8 mouse cellular contexts compared by ENCODE assay signal in the genomic region with DNA sequence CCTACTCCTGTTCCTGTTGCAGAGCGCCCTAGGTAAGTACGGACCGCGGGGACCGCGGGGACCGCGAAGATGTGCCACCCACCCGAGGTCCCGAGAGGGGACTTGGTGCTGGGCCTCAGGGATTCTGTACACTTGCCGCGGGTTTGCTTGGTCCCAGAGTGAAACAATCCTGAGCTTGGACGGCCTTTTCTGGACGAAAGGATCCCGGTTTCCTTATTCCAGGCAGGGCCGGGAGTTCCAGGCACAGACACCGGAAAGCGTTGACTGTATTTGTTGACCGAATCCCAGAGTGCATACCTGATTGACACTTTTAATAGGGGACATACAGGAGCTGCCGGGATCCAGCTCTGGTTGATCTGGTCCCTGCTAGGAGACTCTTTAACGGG. TPM values are rescaled to one million over a fixed set of nuclear protein-coding genes. Genes with fewer than 3 reads are reported as not detected.
DNase-seq lines count a peak whose midpoint lies in the region; ATAC-seq and TF ChIP-seq lines count a peak whose summit lies in the region.

No protein-coding gene starts in this region.

- TF ChIP-seq CTCF in lung, embryonic 14.5 days (IDR thresholded peaks at IDR 0.05; ENCODE audit: low read depth) = no peak

- peaks cover 33% of the 10 kb centered on the region for H3K27me3 ChIP-seq in lung, embryonic 14.5 days (ENCODE audit: insufficient read depth, low read length)
- H3K27me3 ChIP-seq in embryonic facial prominence, embryonic 13.5 days = peaks cover 60% of the 10 kb centered on the region
- H3K27me3 ChIP-seq in intestine, embryonic 16.5 days (replicated peaks; ENCODE audit: control insufficient read depth, insufficient read depth, low read length) = peaks cover 3% of the 10 kb centered on the region; the same call in 1 of the 2 replicates
- peaks cover 59% of the 10 kb centered on the region for H3K27me3 ChIP-seq in neural tube, embryonic 13.5 days

- peak; percentile 34 for DNase-seq in lung, embryonic 14.5 days
- DNase-seq in lung, postnatal 4 days = no peak
- no peak for DNase-seq in right cerebral cortex, postnatal 25 days

- peak overlapping the region; percentile 94 for H3K4me2 ChIP-seq in lung, embryonic 14.5 days
- H3K4me2 ChIP-seq in embryonic facial prominence, embryonic 13.5 days = peak overlapping the region; percentile 99
- peak overlapping the region; percentile 67 for H3K4me2 ChIP-seq in intestine, embryonic 16.5 days (ENCODE audit: low read depth, low read length)
- peak overlapping the region; percentile 95 for H3K4me2 ChIP-seq in neural tube, embryonic 13.5 days

- H3K36me3 ChIP-seq in lung, embryonic 14.5 days (ENCODE audit: insufficient read depth) = no peaks in the 10 kb centered on the region
- H3K36me3 ChIP-seq in embryonic facial prominence, embryonic 13.5 days = no peaks in the 10 kb centered on the region
- no peaks in the 10 kb centered on the region for H3K36me3 ChIP-seq in intestine, embryonic 16.5 days (ENCODE audit: control insufficient read depth, insufficient read depth, low read length)
- H3K36me3 ChIP-seq in neural tube, embryonic 13.5 days = no peaks in the 10 kb centered on the region

- H3K9me3 ChIP-seq in lung, embryonic 14.5 days (ENCODE audit: low read depth, low read length) = no peaks in the 10 kb centered on the region
- H3K9me3 ChIP-seq in embryonic facial prominence, embryonic 13.5 days = no peaks in the 10 kb centered on the region
- H3K9me3 ChIP-seq in intestine, embryonic 16.5 days (ENCODE audit: control insufficient read depth, low read length) = no peaks in the 10 kb centered on the region
- H3K9me3 ChIP-seq in neural tube, embryonic 13.5 days = no peaks in the 10 kb centered on the region

- H3K4me1 ChIP-seq in lung, embryonic 14.5 days (ENCODE audit: insufficient read depth) = no peaks in the 10 kb centered on the region
- peaks cover 3% of the 10 kb centered on the region; the same call in 1 of the 2 replicates for H3K4me1 ChIP-seq in embryonic facial prominence, embryonic 13.5 days
- peaks cover 3% of the 10 kb centered on the region; the same call in 1 of the 2 replicates for H3K4me1 ChIP-seq in intestine, embryonic 16.5 days (ENCODE audit: control insufficient read depth, insufficient read depth, low read length)
- peaks cover 13% of the 10 kb centered on the region for H3K4me1 ChIP-seq in neural tube, embryonic 13.5 days (replicated peaks)

- peak overlapping the region; percentile 63 for H3K4me3 ChIP-seq in lung, embryonic 14.5 days (ENCODE audit: low read depth, low read length)
- peak overlapping the region; percentile 62 for H3K4me3 ChIP-seq in embryonic facial prominence, embryonic 13.5 days
- H3K4me3 ChIP-seq in intestine, embryonic 16.5 days (ENCODE audit: low read length) = peak overlapping the region; percentile 55
- peak overlapping the region; percentile 48 for H3K4me3 ChIP-seq in neural tube, embryonic 13.5 days

- H3K27ac ChIP-seq in lung, embryonic 14.5 days (ENCODE audit: low read depth) = no peak overlapping the region
- peak overlapping the region; percentile 23; the same call in 1 of the 2 replicates for H3K27ac ChIP-seq in embryonic facial prominence, embryonic 13.5 days
- peak overlapping the region; percentile 85 for H3K27ac ChIP-seq in intestine, embryonic 16.5 days (ENCODE audit: low read length)
- no peak overlapping the region for H3K27ac ChIP-seq in neural tube, embryonic 13.5 days (replicated peaks)

- peak overlapping the region; percentile 64 for H3K9ac ChIP-seq in lung, embryonic 14.5 days
- peak overlapping the region; percentile 78 for H3K9ac ChIP-seq in embryonic facial prominence, embryonic 13.5 days
- H3K9ac ChIP-seq in intestine, embryonic 16.5 days (ENCODE audit: low read depth, low read length) = peak overlapping the region; percentile 79
- H3K9ac ChIP-seq in neural tube, embryonic 13.5 days = peak overlapping the region; percentile 70

- 0 out of 2 replicates have a peak, but pooled peaks have one; percentile 4 for ATAC-seq in lung, embryonic 14.5 days (ENCODE audit: insufficient read depth)
- ATAC-seq in embryonic facial prominence, embryonic 13.5 days (ENCODE audit: insufficient number of reproducible peaks, insufficient read depth, low FRiP score, low TSS enrichment, low read depth) = no peak
- ATAC-seq in intestine, embryonic 16.5 days = peak; percentile 43
- no peak for ATAC-seq in neural tube, embryonic 13.5 days (ENCODE audit: low read depth)
- ATAC-seq in granulocyte monocyte progenitor cell, adult 5-6 weeks (replicated peaks; ENCODE audit: poor library complexity, severe bottlenecking) = no peak
- ATAC-seq in megakaryocyte-erythroid progenitor cell, adult 5-6 weeks (replicated peaks; ENCODE audit: low FRiP score, low TSS enrichment, poor library complexity, severe bottlenecking) = no peak

- WGBS in lung, embryonic 14.5 days = under 1% methylated on average over 21 of the region's 21 CpGs
- WGBS in embryonic facial prominence, embryonic 13.5 days = under 1% methylated on average over 21 of the region's 21 CpGs
- 1% methylated on average over 21 of the region's 21 CpGs for WGBS in intestine, embryonic 16.5 days
- 0% methylated on average over 21 of the region's 21 CpGs for WGBS in neural tube, embryonic 13.5 days

RNA-seq across cellular contexts. Expression of a gene that starts 0.5 kb away (rescaled TPM):
- 1.6 and 1.7 TPM in 2 replicates for polyA plus RNA-seq in lung, embryonic 14.5 days (2014; fragmentation: Nextera tagmentation; extraction: Ambion mirVana)
- 1.8 TPM in 2 replicates for polyA plus RNA-seq in embryonic facial prominence, embryonic 13.5 days (2015; fragmentation: Nextera tagmentation; extraction: Ambion mirVana)
- polyA plus RNA-seq in intestine, embryonic 16.5 days (2015; fragmentation: Nextera tagmentation; extraction: Ambion mirVana) = 4.3 and 5.2 TPM in 2 replicates
- 0.08 and 0.39 TPM in 2 replicates for polyA plus RNA-seq in neural tube, embryonic 13.5 days (2015; fragmentation: Nextera tagmentation; extraction: Ambion mirVana)
- total RNA-seq in granulocyte monocyte progenitor cell, adult 5-6 weeks (2014; fragmentation: Nextera tagmentation) = not detected in 2 replicates
- 0.17 and 0.52 TPM in 2 replicates for total RNA-seq in granulocyte monocyte progenitor cell, adult 5-6 weeks (2017)
- 0.28 and 1.6 TPM in 2 replicates for total RNA-seq in megakaryocyte-erythroid progenitor cell, adult 5-6 weeks (2014; fragmentation: Nextera tagmentation)
- total RNA-seq in megakaryocyte-erythroid progenitor cell, adult 5-6 weeks (2017) = 0.15 and 0.28 TPM in 2 replicates

RNA-seq across cellular contexts. Expression of a gene that starts 41.4 kb away (rescaled TPM):
- polyA plus RNA-seq in lung, embryonic 14.5 days (2014; fragmentation: Nextera tagmentation; extraction: Ambion mirVana) = 0.12 TPM in 1 of 2 replicates, not detected in the other
- 0.17 and 0.18 TPM in 2 replicates for polyA plus RNA-seq in embryonic facial prominence, embryonic 13.5 days (2015; fragmentation: Nextera tagmentation; extraction: Ambion mirVana)
- 6.6 and 7.9 TPM in 2 replicates for polyA plus RNA-seq in intestine, embryonic 16.5 days (2015; fragmentation: Nextera tagmentation; extraction: Ambion mirVana)
- not detected in 2 replicates for polyA plus RNA-seq in neural tube, embryonic 13.5 days (2015; fragmentation: Nextera tagmentation; extraction: Ambion mirVana)
- not detected in 2 replicates for total RNA-seq in granulocyte monocyte progenitor cell, adult 5-6 weeks (2014; fragmentation: Nextera tagmentation)
- not detected in 2 replicates for total RNA-seq in granulocyte monocyte progenitor cell, adult 5-6 weeks (2017)
- not detected in 2 replicates for total RNA-seq in megakaryocyte-erythroid progenitor cell, adult 5-6 weeks (2014; fragmentation: Nextera tagmentation)
- total RNA-seq in megakaryocyte-erythroid progenitor cell, adult 5-6 weeks (2017) = not detected in 2 replicates

Comparison
In these comparisons a context has a peak if more than half of its experiments do, and no peak if none do; other contexts are left out.
1. ATAC-seq: peak in lung, embryonic 14.5 days (single experiment) and intestine, embryonic 16.5 days (single experiment); none in embryonic facial prominence, embryonic 13.5 days (single experiment), neural tube, embryonic 13.5 days (single experiment), granulocyte monocyte progenitor cell, adult 5-6 weeks (single experiment) and megakaryocyte-erythroid progenitor cell, adult 5-6 weeks (single experiment).
2. H3K27ac ChIP-seq: peak in embryonic facial prominence, embryonic 13.5 days (single experiment) and intestine, embryonic 16.5 days (single experiment); none in lung, embryonic 14.5 days (single experiment) and neural tube, embryonic 13.5 days (single experiment).
3. Peak in every context shown above with its lines, with median percentiles within 50 percentile points of each other: H3K4me2 ChIP-seq, H3K4me3 ChIP-seq and H3K9ac ChIP-seq.